Mouse (Mus musculus): Measurements from ENCODE around the gene Ankrd9. TPM values are rescaled to one million over a fixed set of nuclear protein-coding genes. Genes with fewer than 3 reads are reported as not detected.

The Ankrd9 gene
- total and polyA plus RNA-seq, 3 experiments, result 13.8 to 26.0 TPM; not detected in 1

DNA sequence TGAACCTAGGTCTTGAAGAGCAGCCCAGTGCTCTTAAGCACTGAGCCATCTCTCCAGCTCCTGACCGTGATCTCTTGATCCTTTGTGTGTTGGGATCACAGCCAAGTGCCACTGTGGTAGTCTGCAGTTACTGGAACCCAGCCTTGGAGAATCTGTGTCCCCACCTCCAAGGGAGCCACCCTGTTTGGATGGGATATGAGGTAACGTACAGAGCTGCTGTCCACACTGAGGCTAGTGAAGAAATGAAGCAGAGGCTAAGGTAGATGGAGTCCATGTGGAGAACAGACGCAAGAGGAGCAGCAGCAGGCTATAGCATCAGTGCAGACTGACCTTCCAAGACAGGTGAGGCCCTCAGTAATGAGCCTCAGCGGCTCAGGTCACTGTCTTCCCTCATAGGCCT lies 5.0 kb downstream of the Ankrd9 start:
- Histone ChIP-seq H3K9ac (ENCODE audit: control insufficient read depth, low read depth, low read length, poor library complexity, severe bottlenecking) (peak overlapping the region; percentile 8; the same call in 1 of the 2 replicates), H3K4me1 (ENCODE audit: control insufficient read depth in 1 of 2, insufficient read depth in 2 of 2, low read length in 2 of 2) (peaks cover 29 to 50% of the 10 kb centered on the region in 2 experiments), H3K9me3 (replicated peaks; ENCODE audit: insufficient read depth, low read length) (no peaks in the 10 kb centered on the region), H3K27ac (ENCODE audit: control insufficient read depth, low read depth, low read length) (peak overlapping the region; percentile 81), H3K27me3 (ENCODE audit: control insufficient read depth in 1 of 2, insufficient read depth in 2 of 2, low read length in 2 of 2) (no peaks in the 10 kb centered on the region), H3K36me3 (ENCODE audit: control insufficient read depth in 1 of 2, insufficient read depth in 2 of 2, low read length in 2 of 2) (peaks cover 0 to 40% of the 10 kb centered on the region in 2 experiments; a peak in 2 of 4 replicates), H3K4me3 (ENCODE audit: control insufficient read depth in 1 of 2, insufficient read depth in 1 of 2, low read depth in 2 of 2, low read length in 2 of 2) (no peak overlapping the region), H3K79me2 (ENCODE audit: control insufficient read depth, insufficient read depth, low read length, poor library complexity) (peaks cover 12% of the 10 kb centered on the region)
- DNase-seq (ENCODE audit: low read depth, low spot score), result no peak
- TF ChIP-seq MAX (IDR thresholded peaks at IDR 0.05; ENCODE audit: low read length) (peak; percentile 39; the same call in 1 of the 2 replicates), ZNF384 (IDR thresholded peaks at IDR 0.05; ENCODE audit: low read depth, low read length) (no peak)

GRCm38 (mm10) chr12:110971972-110972371 lies 6.9 kb downstream of the Ankrd9 start:
- Histone ChIP-seq H3K79me2 (ENCODE audit: control insufficient read depth, insufficient read depth, low read length, poor library complexity) (no peaks in the 10 kb centered on the region), H3K27ac (ENCODE audit: control insufficient read depth, low read depth, low read length) (no peak overlapping the region), H3K4me3 (ENCODE audit: control insufficient read depth in 1 of 2, insufficient read depth in 1 of 2, low read depth in 2 of 2, low read length in 2 of 2) (no peak overlapping the region), H3K4me1 (ENCODE audit: control insufficient read depth in 1 of 2, insufficient read depth in 2 of 2, low read length in 2 of 2) (peaks cover 29 to 44% of the 10 kb centered on the region in 2 experiments), H3K9ac (ENCODE audit: control insufficient read depth, low read depth, low read length, poor library complexity, severe bottlenecking) (no peak overlapping the region), H3K9me3 (replicated peaks; ENCODE audit: insufficient read depth, low read length) (no peaks in the 10 kb centered on the region), H3K36me3 (ENCODE audit: control insufficient read depth in 1 of 2, insufficient read depth in 2 of 2, low read length in 2 of 2) (peaks cover 0 to 38% of the 10 kb centered on the region in 2 experiments; a peak in 2 of 4 replicates), H3K27me3 (ENCODE audit: control insufficient read depth in 1 of 2, insufficient read depth in 2 of 2, low read length in 2 of 2) (no peaks in the 10 kb centered on the region)
- DNase-seq (ENCODE audit: low read depth, low spot score), result no peak
- TF ChIP-seq EP300 (IDR thresholded peaks at IDR 0.05; ENCODE audit: low read depth in 1 of 2, low read length in 2 of 2), result peak in 1 of 2 experiments; percentile 32; a peak in 1 of 4 replicates
- no peak for TF ChIP-seq RCOR1 (IDR thresholded peaks at IDR 0.05; ENCODE audit: low read depth, low read length)
- no peak for TF ChIP-seq ZC3H11A (IDR thresholded peaks at IDR 0.05; ENCODE audit: low read depth, low read length)
- no peak for TF ChIP-seq GABPA (IDR thresholded peaks at IDR 0.05; ENCODE audit: low read depth, low read length)
- TF ChIP-seq ZKSCAN1 (IDR thresholded peaks at IDR 0.05; ENCODE audit: low read depth, low read length), result no peak
- no peak for TF ChIP-seq MYC (IDR thresholded peaks at IDR 0.05; ENCODE audit: low read depth, low read length)

DNA sequence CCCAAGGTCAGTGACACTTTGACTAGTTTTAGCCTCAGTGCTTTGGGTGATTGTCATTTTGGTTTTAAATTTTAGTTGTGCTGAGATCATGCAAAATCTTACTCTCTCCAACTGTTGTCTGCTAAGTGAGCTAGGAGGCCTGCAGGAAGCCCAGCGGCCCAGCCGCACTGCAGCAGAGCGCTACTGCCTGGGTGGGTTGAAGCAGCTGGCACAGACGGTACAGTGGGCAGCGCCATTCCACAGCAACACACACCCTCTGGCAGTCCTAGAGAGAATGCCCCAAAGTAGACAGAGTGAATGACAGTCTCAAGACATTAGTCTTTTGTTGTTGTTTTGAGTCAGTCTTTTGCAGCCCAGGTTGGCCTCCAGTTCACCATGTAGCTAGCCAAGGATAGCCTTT lies 8.4 kb downstream of the Ankrd9 start:
- Histone ChIP-seq H3K27ac (ENCODE audit: control insufficient read depth, low read depth, low read length) (no peak overlapping the region), H3K79me2 (ENCODE audit: control insufficient read depth, insufficient read depth, low read length, poor library complexity) (no peaks in the 10 kb centered on the region), H3K4me1 (ENCODE audit: control insufficient read depth in 1 of 2, insufficient read depth in 2 of 2, low read length in 2 of 2) (peaks cover 31 to 46% of the 10 kb centered on the region in 2 experiments), H3K36me3 (ENCODE audit: control insufficient read depth in 1 of 2, insufficient read depth in 2 of 2, low read length in 2 of 2) (peaks cover 0 to 40% of the 10 kb centered on the region in 2 experiments; a peak in 2 of 4 replicates), H3K27me3 (ENCODE audit: control insufficient read depth in 1 of 2, insufficient read depth in 2 of 2, low read length in 2 of 2) (no peaks in the 10 kb centered on the region), H3K9ac (ENCODE audit: control insufficient read depth, low read depth, low read length, poor library complexity, severe bottlenecking) (no peak overlapping the region), H3K4me3 (ENCODE audit: control insufficient read depth in 1 of 2, insufficient read depth in 1 of 2, low read depth in 2 of 2, low read length in 2 of 2) (no peak overlapping the region), H3K9me3 (replicated peaks; ENCODE audit: insufficient read depth, low read length) (no peaks in the 10 kb centered on the region)
- DNase-seq (ENCODE audit: low read depth, low spot score), result no peak
- TF ChIP-seq KAT2A (conservative IDR thresholded peaks at IDR 0.05; ENCODE audit: low read depth, low read length) (no peak), USF2 (IDR thresholded peaks at IDR 0.05; ENCODE audit: borderline replicate concordance in 1 of 2, insufficient read depth in 1 of 2, low read depth in 1 of 2, low read length in 2 of 2) (no peak), TAL1 (IDR thresholded peaks at IDR 0.05; ENCODE audit: low read length) (no peak), TBP (IDR thresholded peaks at IDR 0.05; ENCODE audit: low read depth, low read length) (no peak), MAFK (IDR thresholded peaks at IDR 0.05; ENCODE audit: borderline replicate concordance, low read depth, low read length) (no peak), POLR2AphosphoS5 (IDR thresholded peaks at IDR 0.05; ENCODE audit: borderline replicate concordance, low read depth, low read length) (no peak), SIN3A (IDR thresholded peaks at IDR 0.05; ENCODE audit: low read length) (no peak), USF1 (IDR thresholded peaks at IDR 0.05; ENCODE audit: low read depth, low read length) (no peak), NELFE (IDR thresholded peaks at IDR 0.05; ENCODE audit: low read depth, low read length) (no peak), GABPA (IDR thresholded peaks at IDR 0.05; ENCODE audit: low read depth, low read length) (no peak), TCF12 (IDR thresholded peaks at IDR 0.05; ENCODE audit: low read depth, low read length) (no peak), CHD2 (IDR thresholded peaks at IDR 0.05; ENCODE audit: low read length) (no peak), MAZ (IDR thresholded peaks at IDR 0.05; ENCODE audit: low read depth, low read length) (no peak), SMC3 (IDR thresholded peaks at IDR 0.05; ENCODE audit: low read depth, low read length) (no peak), MAX (IDR thresholded peaks at IDR 0.05; ENCODE audit: low read length) (no peak), RAD21 (IDR thresholded peaks at IDR 0.05; ENCODE audit: low read depth, low read length) (no peak), CTCF (IDR thresholded peaks at IDR 0.05 in 2 of 3, conservative IDR thresholded peaks at IDR 0.05 in 1 of 3; ENCODE audit: control insufficient read depth in 1 of 3, insufficient read depth in 1 of 3, low read depth in 2 of 3, low read length in 3 of 3, poor library complexity in 1 of 3, severe bottlenecking in 1 of 3) (no peak)
